In the genomic region with DNA sequence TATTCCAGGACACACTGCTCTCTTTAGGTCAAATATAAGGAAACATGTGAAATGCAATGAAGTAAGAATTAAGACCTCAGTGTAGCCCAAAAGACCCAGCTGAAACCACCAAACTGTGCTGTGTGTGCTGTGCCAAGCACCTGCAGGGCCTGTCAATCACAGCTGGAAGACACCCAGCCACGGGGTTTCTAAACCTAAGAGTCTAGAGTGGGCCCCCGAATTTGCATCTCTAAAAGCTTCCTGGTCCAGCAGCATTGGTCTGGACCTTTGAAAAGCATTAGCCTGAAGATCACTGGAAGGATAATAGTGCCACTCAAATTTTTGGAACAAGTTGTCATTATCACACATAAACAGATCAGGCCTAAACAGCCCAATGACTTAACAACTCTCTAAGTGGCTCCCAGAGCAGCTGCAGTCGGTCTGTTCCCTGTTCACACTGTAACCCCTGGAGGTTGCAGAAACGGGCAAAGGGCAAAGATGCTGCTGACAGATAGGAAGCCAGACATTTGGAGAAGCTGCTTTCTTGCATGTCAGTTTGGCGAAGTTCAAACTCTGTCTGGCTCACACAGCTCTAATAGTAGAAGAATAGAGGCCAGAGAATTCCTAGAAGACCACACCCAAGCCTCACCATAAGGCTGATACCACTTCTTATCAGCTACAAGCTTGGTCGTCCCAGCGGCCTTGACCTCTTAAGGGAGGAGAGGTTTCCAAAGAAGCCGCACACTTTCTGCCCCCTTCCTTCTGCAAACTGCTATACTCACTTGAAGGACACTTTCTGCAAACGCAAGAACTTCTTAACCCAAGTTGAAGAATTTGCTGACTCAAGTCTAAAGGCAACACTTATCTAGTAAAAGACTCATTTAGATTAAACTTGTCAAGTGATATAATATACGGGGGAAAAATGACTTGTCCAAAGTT, we compare ENCODE assay signal across 7 mouse cellular contexts. TPM values are rescaled to one million over a fixed set of nuclear protein-coding genes. Genes with fewer than 3 reads are reported as not detected.
A peak's percentile ranks its signal among the peaks of the same experiment; 100 is the strongest.
DNase-seq lines count a peak whose midpoint lies in the region; ATAC-seq and TF ChIP-seq lines count a peak whose summit lies in the region.

No protein-coding gene starts in this region.

- TF ChIP-seq RAD21 in MEL (IDR thresholded peaks at IDR 0.05; ENCODE audit: low read depth, low read length), result no peak

- peak overlapping the region; percentile 64 for H3K27ac ChIP-seq in MEL (ENCODE audit: control insufficient read depth, low read depth, low read length)
- peak overlapping the region; percentile 52 for H3K27ac ChIP-seq in intestine, postnatal 0 days (ENCODE audit: low read depth, low read length)
- no peak overlapping the region for H3K27ac ChIP-seq in midbrain, embryonic 16.5 days (ENCODE audit: low read length)

- peak overlapping the region; percentile 97 for H3K4me2 ChIP-seq in intestine, postnatal 0 days (replicated peaks; ENCODE audit: low read depth)
- peak overlapping the region; percentile 33; the same call in 1 of the 2 replicates for H3K4me2 ChIP-seq in midbrain, embryonic 16.5 days (ENCODE audit: low read length)

- TF ChIP-seq EP300 in MEL (IDR thresholded peaks at IDR 0.05; ENCODE audit: low read depth in 1 of 2, low read length in 2 of 2), result peak; percentile 68 to 79

- 0 out of 4 replicates have a peak overlapping the region, but pooled peaks of 1 of the 2 experiments have one; percentile 0 for H3K4me3 ChIP-seq in MEL (ENCODE audit: control insufficient read depth in 1 of 2, insufficient read depth in 1 of 2, low read depth in 2 of 2, low read length in 2 of 2)
- no peak overlapping the region for H3K4me3 ChIP-seq in intestine, postnatal 0 days (ENCODE audit: low read depth, low read length)
- H3K4me3 ChIP-seq in midbrain, embryonic 16.5 days (ENCODE audit: low read depth, low read length), result peak overlapping the region; percentile 4; the same call in 1 of the 2 replicates

- H3K79me2 ChIP-seq in MEL (ENCODE audit: control insufficient read depth, insufficient read depth, low read length, poor library complexity), result no peaks in the 10 kb centered on the region; the same call in 1 of the 2 replicates

- no peak for TF ChIP-seq POLR2A in MEL (IDR thresholded peaks at IDR 0.05; ENCODE audit: control insufficient read depth in 1 of 2, insufficient read depth in 1 of 2, low read depth in 1 of 2, low read length in 2 of 2, poor library complexity in 1 of 2)

- peaks cover 19 to 42% of the 10 kb centered on the region in 2 experiments for H3K4me1 ChIP-seq in MEL (ENCODE audit: control insufficient read depth in 1 of 2, insufficient read depth in 2 of 2, low read length in 2 of 2)
- peaks cover 25% of the 10 kb centered on the region; the same call in 1 of the 2 replicates for H3K4me1 ChIP-seq in intestine, postnatal 0 days (replicated peaks; ENCODE audit: control insufficient read depth, insufficient read depth, low read length)
- peaks cover 12% of the 10 kb centered on the region for H3K4me1 ChIP-seq in midbrain, embryonic 16.5 days (ENCODE audit: control insufficient read depth, insufficient read depth, low read length)

- 24% methylated on average over 10 of the region's 10 CpGs for WGBS in intestine, postnatal 0 days
- 47% methylated on average over 10 of the region's 10 CpGs for WGBS in midbrain, embryonic 16.5 days

- DNase-seq in MEL (ENCODE audit: low read depth, low spot score), result peak; percentile 81
- DNase-seq in c-Kit-positive CD71-positive TER-119-positive erythroid progenitor cells, embryonic 14.5 days (ENCODE audit: low spot score), result peak; percentile 81
- DNase-seq in MN1 (ENCODE audit: low spot score), result no peak
- DNase-seq in cerebellum, adult 9-10 months, result no peak
- no peak for DNase-seq in adrenal gland, adult 8-10 months

- peak overlapping the region; percentile 27 for H3K9ac ChIP-seq in MEL (ENCODE audit: control insufficient read depth, low read depth, low read length, poor library complexity, severe bottlenecking)
- H3K9ac ChIP-seq in intestine, postnatal 0 days (ENCODE audit: low read depth, low read length), result no peak overlapping the region
- no peak overlapping the region for H3K9ac ChIP-seq in midbrain, embryonic 16.5 days (ENCODE audit: low read depth, low read length)

- H3K27me3 ChIP-seq in MEL (ENCODE audit: control insufficient read depth in 1 of 2, insufficient read depth in 2 of 2, low read length in 2 of 2), result no peaks in the 10 kb centered on the region
- H3K27me3 ChIP-seq in intestine, postnatal 0 days (replicated peaks; ENCODE audit: control insufficient read depth, insufficient read depth, low read length), result no peaks in the 10 kb centered on the region
- H3K27me3 ChIP-seq in midbrain, embryonic 16.5 days (ENCODE audit: control insufficient read depth, insufficient read depth, low read depth, low read length), result peaks cover 4% of the 10 kb centered on the region; the same call in 1 of the 2 replicates

- no peaks in the 10 kb centered on the region for H3K9me3 ChIP-seq in MEL (replicated peaks; ENCODE audit: insufficient read depth, low read length)
- H3K9me3 ChIP-seq in intestine, postnatal 0 days (ENCODE audit: control insufficient read depth), result no peaks in the 10 kb centered on the region
- no peaks in the 10 kb centered on the region for H3K9me3 ChIP-seq in midbrain, embryonic 16.5 days (replicated peaks; ENCODE audit: control insufficient read depth, low read length, poor library complexity, severe bottlenecking)

- peaks cover 0 to 34% of the 10 kb centered on the region in 2 experiments; a peak in 2 of 4 replicates for H3K36me3 ChIP-seq in MEL (ENCODE audit: control insufficient read depth in 1 of 2, insufficient read depth in 2 of 2, low read length in 2 of 2)
- H3K36me3 ChIP-seq in intestine, postnatal 0 days (ENCODE audit: control insufficient read depth, insufficient read depth), result no peaks in the 10 kb centered on the region
- no peaks in the 10 kb centered on the region for H3K36me3 ChIP-seq in midbrain, embryonic 16.5 days (ENCODE audit: control insufficient read depth, insufficient read depth, low read length)

- TF ChIP-seq CTCF in MEL (IDR thresholded peaks at IDR 0.05 in 2 of 3, conservative IDR thresholded peaks at IDR 0.05 in 1 of 3; ENCODE audit: control insufficient read depth in 1 of 3, insufficient read depth in 1 of 3, low read depth in 2 of 3, low read length in 3 of 3, poor library complexity in 1 of 3, severe bottlenecking in 1 of 3), result no peak
- no peak for TF ChIP-seq CTCF in intestine, postnatal 0 days (IDR thresholded peaks at IDR 0.05; ENCODE audit: low read depth)

- ATAC-seq in intestine, postnatal 0 days, result peak; percentile 55
- ATAC-seq in midbrain, embryonic 16.5 days, result no peak

TF ChIP-seq in MEL, 35 proteins besides CTCF, POLR2A, EP300 and RAD21 (continues in another document):
- peak; percentile 29; the same call in 1 of the 2 replicates for TF ChIP-seq MXI1 (IDR thresholded peaks at IDR 0.05; ENCODE audit: low read depth, low read length)
- TF ChIP-seq MAZ (IDR thresholded peaks at IDR 0.05; ENCODE audit: low read depth, low read length), result 0 out of 2 replicates have a peak, but pooled peaks have one; percentile 56
- peak; percentile 46; the same call in 1 of the 2 replicates for TF ChIP-seq MYB (IDR thresholded peaks at IDR 0.05; ENCODE audit: low read depth, low read length)
- no peak for TF ChIP-seq CHD2 (IDR thresholded peaks at IDR 0.05; ENCODE audit: low read length)
- TF ChIP-seq E2F4 (IDR thresholded peaks at IDR 0.05; ENCODE audit: borderline replicate concordance, low read depth, low read length), result no peak
- no peak for TF ChIP-seq USF2 (IDR thresholded peaks at IDR 0.05; ENCODE audit: borderline replicate concordance in 1 of 2, insufficient read depth in 1 of 2, low read depth in 1 of 2, low read length in 2 of 2)
- peak; percentile 51; the same call in 1 of the 2 replicates for TF ChIP-seq RCOR1 (IDR thresholded peaks at IDR 0.05; ENCODE audit: low read depth, low read length)
- TF ChIP-seq TCF12 (IDR thresholded peaks at IDR 0.05; ENCODE audit: low read depth, low read length), result peak; percentile 76
- no peak for TF ChIP-seq ZNF384 (IDR thresholded peaks at IDR 0.05; ENCODE audit: low read depth, low read length)
- 0 out of 2 replicates have a peak, but pooled peaks have one; percentile 25 for TF ChIP-seq MYC (IDR thresholded peaks at IDR 0.05; ENCODE audit: low read depth, low read length)
- peak; percentile 74; the same call in 1 of the 2 replicates for TF ChIP-seq MAFK (IDR thresholded peaks at IDR 0.05; ENCODE audit: borderline replicate concordance, low read depth, low read length)
- TF ChIP-seq ZC3H11A (IDR thresholded peaks at IDR 0.05; ENCODE audit: low read depth, low read length), result no peak
- peak; percentile 72 for TF ChIP-seq ETS1 (IDR thresholded peaks at IDR 0.05; ENCODE audit: low read depth, low read length)
- peak; percentile 74 for TF ChIP-seq TAL1 (IDR thresholded peaks at IDR 0.05; ENCODE audit: low read length)
- no peak for TF ChIP-seq GABPA (IDR thresholded peaks at IDR 0.05; ENCODE audit: low read depth, low read length)
- TF ChIP-seq UBTF (IDR thresholded peaks at IDR 0.05; ENCODE audit: borderline replicate concordance, insufficient read depth, low read depth, low read length), result no peak

RNA-seq across cellular contexts. Expression of gene Acss1, which starts 2.5 kb away (rescaled TPM):
- 10.2 and 12.5 TPM in 2 replicates for total RNA-seq in MEL (2012; rRNA removed)
- 10 to 100 TPM in 1 of 2 experiments, not detected in 1; 22.6 TPM for polyA plus RNA-seq in MEL (2012; ENCODE audit: insufficient read depth in 1 of 2, insufficient read length in 2 of 2, low read depth in 1 of 2, low replicate concordance in 2 of 2, missing spikeins in 1 of 2)
- polyA plus RNA-seq in intestine, postnatal 0 days (2015; fragmentation: Nextera tagmentation; extraction: Ambion mirVana), result 36.5 and 44.3 TPM in 2 replicates
- 15.6 and 20.5 TPM in 2 replicates for polyA plus RNA-seq in midbrain, embryonic 16.5 days (2015; fragmentation: Nextera tagmentation; extraction: Ambion mirVana)
- 10 to 100 TPM; 17.3 to 20.6 (median 18.0) TPM for total RNA-seq in adrenal gland, adult 8-10 months (2022)

RNA-seq across cellular contexts. Expression of gene Vsx1, which starts 23.4 kb away (rescaled TPM):
- not detected in 2 replicates for total RNA-seq in MEL (2012; rRNA removed)
- polyA plus RNA-seq in MEL (2012; ENCODE audit: insufficient read depth in 1 of 2, insufficient read length in 2 of 2, low read depth in 1 of 2, low replicate concordance in 2 of 2, missing spikeins in 1 of 2), result not detected
- not detected in 2 replicates for polyA plus RNA-seq in intestine, postnatal 0 days (2015; fragmentation: Nextera tagmentation; extraction: Ambion mirVana)
- 0.06 and 0.07 TPM in 2 replicates for polyA plus RNA-seq in midbrain, embryonic 16.5 days (2015; fragmentation: Nextera tagmentation; extraction: Ambion mirVana)
- not detected for total RNA-seq in adrenal gland, adult 8-10 months (2022)

RNA-seq across cellular contexts. Expression of gene Apmap, which starts 57.4 kb away (rescaled TPM):
- total RNA-seq in MEL (2012; rRNA removed), result 21.3 and 26.4 TPM in 2 replicates
- 10 to 100 TPM in 1 of 2 experiments, not detected in 1; 29.4 TPM for polyA plus RNA-seq in MEL (2012; ENCODE audit: insufficient read depth in 1 of 2, insufficient read length in 2 of 2, low read depth in 1 of 2, low replicate concordance in 2 of 2, missing spikeins in 1 of 2)
- 24.4 TPM in 2 replicates for polyA plus RNA-seq in intestine, postnatal 0 days (2015; fragmentation: Nextera tagmentation; extraction: Ambion mirVana)
- 37.3 and 38.3 TPM in 2 replicates for polyA plus RNA-seq in midbrain, embryonic 16.5 days (2015; fragmentation: Nextera tagmentation; extraction: Ambion mirVana)
- total RNA-seq in adrenal gland, adult 8-10 months (2022), result 100 to 1,000 TPM in 2 of 4 experiments, 10 to 100 TPM in 2; 83.0 to 114 (median 103) TPM

Comparison
In these comparisons a context has a peak if more than half of its experiments do, and no peak if none do; other contexts are left out.
1. DNase-seq: peak in MEL (single experiment) and c-Kit-positive CD71-positive TER-119-positive erythroid progenitor cells, embryonic 14.5 days (single experiment); none in MN1 (single experiment), cerebellum, adult 9-10 months (single experiment) and adrenal gland, adult 8-10 months (single experiment).